Mouse (Mus musculus): ENCODE measurements around the gene Olfr1325.
"Not testable (repeated sequence)": the region's sequence is repeated elsewhere in the genome, so short reads cannot be mapped to it uniquely, and the experiment has no call there.

Olfr1325 gene

DNA sequence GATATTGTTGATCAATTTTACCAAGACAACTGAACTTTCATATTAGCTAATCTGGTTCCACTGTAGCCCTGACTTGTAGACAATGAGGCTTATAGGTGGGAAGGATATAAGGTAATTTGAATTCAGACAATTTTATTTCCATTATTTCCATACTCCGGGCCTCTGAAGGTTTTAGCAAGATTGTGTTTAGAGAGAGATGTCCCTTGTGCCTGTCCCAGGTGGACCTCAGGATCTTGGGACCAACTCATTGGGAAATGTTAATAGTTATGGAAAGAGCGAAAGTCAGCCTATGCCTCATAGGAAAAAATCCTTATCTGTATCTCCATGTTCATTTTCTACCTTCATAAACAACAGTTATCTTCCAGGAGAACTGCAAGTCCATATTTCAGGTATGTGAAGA, at the start of gene Olfr1325:
Gene Olfr1325, plus strand, starts transcription at position 301 of the 400 bp plus-strand sequence.
- no peak for DNase-seq (ENCODE audit: low read depth, low spot score)

DNA sequence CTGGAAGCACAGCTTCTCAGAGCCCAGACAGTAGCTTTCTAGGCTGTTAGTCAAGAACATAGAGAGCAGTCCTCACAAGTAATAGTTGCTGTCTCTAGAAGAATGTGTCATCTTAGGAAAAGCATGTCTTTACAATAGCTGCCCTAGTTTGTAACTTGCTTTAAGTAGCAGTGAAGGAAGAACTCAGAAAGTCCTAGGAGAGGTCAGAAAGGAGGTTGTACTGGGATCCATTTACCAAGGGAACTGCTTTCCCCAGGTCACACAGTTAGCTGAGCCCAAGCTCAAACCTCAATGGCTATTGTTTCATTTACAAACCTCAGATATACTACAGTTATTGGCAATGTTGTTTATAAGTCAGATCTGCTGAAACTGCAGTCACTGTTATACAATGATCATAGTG, 17.7 kb upstream of the Olfr1325 start, which contains the start of gene Olfr1326-ps1:
Gene Olfr1326-ps1, minus strand, starts transcription at position 101 of the 400 bp plus-strand sequence.
- no peak for DNase-seq (ENCODE audit: low read depth, low spot score)

DNA sequence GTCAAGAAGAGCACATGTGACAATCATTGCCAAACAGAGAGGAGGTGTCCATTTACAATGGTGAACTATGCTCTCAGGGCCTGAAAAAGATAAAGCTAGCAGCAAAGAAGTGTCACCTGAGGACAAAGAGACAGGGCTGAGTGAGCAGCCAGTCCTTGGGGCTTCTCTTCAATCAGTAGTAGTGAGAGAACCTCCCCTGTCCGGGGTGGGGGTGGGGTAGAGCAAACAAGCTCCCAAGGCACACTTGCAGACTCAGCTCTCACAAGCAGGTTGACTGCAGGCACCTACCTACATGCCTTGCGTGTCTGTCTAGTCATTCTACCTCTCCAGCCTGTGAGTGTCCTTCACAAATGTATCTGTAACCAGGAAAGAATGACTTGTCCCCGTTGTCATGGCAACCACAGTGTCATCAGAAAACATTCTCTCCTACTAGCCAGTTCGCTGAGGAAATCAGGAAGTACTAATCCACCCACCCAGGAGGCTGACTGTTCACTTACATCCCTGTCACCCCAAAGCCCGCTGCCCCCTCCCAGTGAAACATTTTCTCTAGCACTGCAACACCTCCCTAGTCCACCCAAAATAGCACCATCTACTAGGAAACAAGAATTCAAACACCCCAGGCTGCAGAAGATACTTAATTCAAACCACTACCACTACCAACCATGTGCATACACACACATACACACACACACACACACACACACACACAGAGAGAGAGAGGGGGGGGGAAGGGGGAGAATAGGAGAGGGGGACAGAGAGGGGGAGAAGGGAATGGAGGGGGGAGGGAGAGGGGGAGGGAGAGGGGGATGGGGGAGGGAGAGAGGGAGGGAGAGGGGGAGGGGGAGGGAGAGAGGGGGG, 53.2 kb downstream of the Olfr1325 start, which contains the start of gene Gm5640:
Gene Gm5640, minus strand, starts transcription at position 170 of the 858 bp plus-strand sequence.
- not testable (repeated sequence) for DNase-seq (ENCODE audit: low read depth, low spot score)

DNA sequence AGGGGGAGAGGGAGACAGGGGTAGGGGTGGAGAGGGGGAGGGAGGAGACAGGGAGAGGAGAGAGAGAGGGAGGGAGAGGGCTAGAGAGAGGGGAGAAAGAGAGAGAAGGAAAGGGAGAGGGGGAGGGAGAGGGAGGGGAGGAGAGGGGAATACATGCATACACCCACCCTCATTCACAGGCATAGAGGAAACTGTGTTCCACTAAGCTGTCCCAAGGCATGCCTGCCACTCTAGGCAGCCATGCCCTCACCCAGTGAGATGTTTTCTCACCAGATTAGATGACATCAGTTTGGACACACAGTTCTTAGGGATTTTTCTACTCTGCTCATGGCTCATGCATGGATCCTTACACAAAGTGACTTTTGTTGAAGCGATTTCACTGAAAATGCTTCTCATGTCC, 53.9 kb downstream of the Olfr1325 start:
- DNase-seq (ENCODE audit: low read depth, low spot score) = not testable (repeated sequence)

Measured in skeletal muscle tissue, adult 2 months (tissue).